Mouse (Mus musculus) CH12.LX (cell line): Measurements from ENCODE around the gene Isyna1.

ENCODE experiments used
- CTCF ChIP-seq, 2 experiments: IDR thresholded peaks in 1 of 2; conservative IDR thresholded peaks in 1 of 2; 2 replicates each; pipeline ENCODE4 v1.5.1; 2011 to 2012; ENCODE audit warnings: low read depth in 2 of 2, low read length in 2 of 2, improper control_type of control experiment in 1 of 2, inconsistent platforms in 1 of 2, mild to moderate bottlenecking in 1 of 2, moderate library complexity in 1 of 2
- HCFC1 ChIP-seq: IDR thresholded peaks from 2 replicates; pipeline ENCODE4 v1.6.1; 2012; ENCODE audit warnings: low read depth, mild to moderate bottlenecking, inconsistent platforms, low read length, improper control_type of control experiment
- POLR2A ChIP-seq: IDR thresholded peaks from 2 replicates; pipeline ENCODE4 v1.6.1; 2011; ENCODE audit warnings: low read depth, mild to moderate bottlenecking, improper control_type of control experiment, low read length
- USF1 ChIP-seq: IDR thresholded peaks from 2 replicates; pipeline ENCODE4 v1.6.1; 2014; ENCODE audit warnings: low read depth, mild to moderate bottlenecking, inconsistent platforms, low read length, improper control_type of control experiment

DNA sequence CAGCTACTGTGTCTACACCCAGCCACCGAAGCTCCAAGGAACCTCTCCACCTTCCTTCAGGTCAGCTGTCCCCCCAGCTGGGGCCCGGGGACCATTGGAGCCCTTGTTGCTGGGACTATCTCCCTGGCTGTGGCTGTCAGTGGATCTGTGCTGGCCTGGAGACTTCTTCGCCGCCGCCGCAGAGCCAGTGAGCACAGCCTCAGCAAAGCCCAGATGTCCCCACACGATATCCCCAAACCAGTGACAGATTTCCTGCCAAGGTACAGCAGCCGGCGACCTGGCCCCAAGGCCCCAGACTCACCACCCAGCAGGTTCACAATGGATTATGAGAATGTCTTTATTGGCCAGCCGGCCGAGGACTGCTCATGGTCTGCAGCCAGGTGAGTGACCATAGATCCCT, 23.8 kb downstream of the Isyna1 start:
- TF ChIP-seq USF1 = no peak
- no peak for TF ChIP-seq POLR2A
- no peak for TF ChIP-seq CTCF (conservative IDR thresholded peaks at IDR 0.05 in 1 of 2, IDR thresholded peaks at IDR 0.05 in 1 of 2; ENCODE audit: low read depth in 2 of 2, low read length in 2 of 2)
- no peak for TF ChIP-seq HCFC1
